Mouse (Mus musculus) layer of hippocampus, postnatal 10 days (tissue): Measurements from ENCODE around the gene Kirrel3. TPM values are rescaled to one million over a fixed set of nuclear protein-coding genes. Genes with fewer than 3 reads are reported as not detected.

Source experiments
- DNase-seq, 2 experiments: peaks; one replicate each; pipeline ENCODE4 v3.0.0; 2021; ENCODE audit warnings: low spot score in 2 of 2
- total RNA-seq, 2 experiments: library from RNA; stranded (reverse); gene quantifications; 2 replicates each; pipeline ENCODE4 v1.2.3; 2021

Kirrel3 gene
- total RNA-seq, 2 experiments from 2014 or later: 46.5 to 47.1 TPM

- DNase-seq: no peak
Observed at GRCm38 (mm10) chr9:34749877-34750276, 264.2 kb downstream of the Kirrel3 start.

- no peak for DNase-seq
Observed at GRCm38 (mm10) chr9:34750887-34751286, 265.2 kb downstream of the Kirrel3 start.

- no peak for DNase-seq
Observed at GRCm38 (mm10) chr9:34752076-34752800, 266.5 kb downstream of the Kirrel3 start.

- peak; percentile 77 to 82 for DNase-seq
Observed at GRCm38 (mm10) chr9:34752801-34753170, 267.1 kb downstream of the Kirrel3 start.

GRCm38 (mm10) chr9:34753891-34754290, 268.2 kb downstream of the Kirrel3 start:
- no peak for DNase-seq

GRCm38 (mm10) chr9:34754523-34755097, 268.9 kb downstream of the Kirrel3 start:
- no peak for DNase-seq

GRCm38 (mm10) chr9:34756055-34756454, 270.4 kb downstream of the Kirrel3 start:
- DNase-seq: no peak

- DNase-seq: no peak
Observed at GRCm38 (mm10) chr9:34758925-34759324, 273.2 kb downstream of the Kirrel3 start.

- peak; percentile 42 to 56 for DNase-seq
Observed at GRCm38 (mm10) chr9:34760521-34760920, 274.8 kb downstream of the Kirrel3 start.

GRCm38 (mm10) chr9:34766792-34767623, 281.3 kb downstream of the Kirrel3 start:
- no peak for DNase-seq

GRCm38 (mm10) chr9:34768961-34769360, 283.3 kb downstream of the Kirrel3 start:
- DNase-seq: no peak

- no peak for DNase-seq
Observed at GRCm38 (mm10) chr9:34770951-34771350, 285.3 kb downstream of the Kirrel3 start.

- DNase-seq: peak; percentile 28 to 44
Observed at GRCm38 (mm10) chr9:34771401-34771800, 285.7 kb downstream of the Kirrel3 start.

GRCm38 (mm10) chr9:34772022-34772437, 286.3 kb downstream of the Kirrel3 start:
- DNase-seq: peak in 1 of 2 experiments; percentile 32

GRCm38 (mm10) chr9:34781356-34781755, 295.7 kb downstream of the Kirrel3 start:
- no peak for DNase-seq

GRCm38 (mm10) chr9:34787915-34788314, 302.2 kb downstream of the Kirrel3 start:
- no peak for DNase-seq

- no peak for DNase-seq
Observed at GRCm38 (mm10) chr9:34795226-34795625, 309.5 kb downstream of the Kirrel3 start.

GRCm38 (mm10) chr9:34797688-34798339, 312.1 kb downstream of the Kirrel3 start:
- no peak for DNase-seq

- DNase-seq: no peak
Observed at GRCm38 (mm10) chr9:34801662-34802061, 316.0 kb downstream of the Kirrel3 start.

- no peak for DNase-seq
Observed at GRCm38 (mm10) chr9:34806854-34807253, 321.2 kb downstream of the Kirrel3 start.

- DNase-seq: peak in 1 of 2 experiments; percentile 31
Observed at GRCm38 (mm10) chr9:34809993-34810513, 324.4 kb downstream of the Kirrel3 start.
